Mouse (Mus musculus) spleen, postnatal 10 days (tissue): Measurements from ENCODE around the gene Il20rb.

Source experiments
- DNase-seq, 2 experiments: peaks; one replicate each; pipeline ENCODE4 v3.0.0; 2021 to 2022; ENCODE audit warnings: low spot score in 2 of 2

Gene Il20rb

DNA sequence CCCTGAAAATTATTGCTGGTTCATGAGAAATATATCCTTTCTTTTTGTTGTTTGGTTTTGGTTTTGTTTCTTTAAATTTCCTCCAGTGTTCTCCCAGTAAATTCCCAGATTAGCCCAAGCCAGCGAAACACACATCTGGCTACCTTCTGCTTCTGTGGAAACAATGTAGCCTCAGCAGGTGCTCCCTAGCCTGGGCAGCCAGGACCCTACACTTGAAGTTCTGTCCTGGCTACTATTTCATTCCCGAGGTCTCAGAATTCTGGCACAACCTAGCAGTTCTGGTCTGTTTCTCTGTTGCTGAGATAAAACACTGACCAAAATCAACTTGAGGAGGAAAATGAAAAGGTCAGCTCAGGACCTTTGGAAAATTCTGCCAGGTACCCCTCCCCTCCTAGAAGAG, 55.2 kb downstream of the Il20rb start:
- no peak for DNase-seq

DNA sequence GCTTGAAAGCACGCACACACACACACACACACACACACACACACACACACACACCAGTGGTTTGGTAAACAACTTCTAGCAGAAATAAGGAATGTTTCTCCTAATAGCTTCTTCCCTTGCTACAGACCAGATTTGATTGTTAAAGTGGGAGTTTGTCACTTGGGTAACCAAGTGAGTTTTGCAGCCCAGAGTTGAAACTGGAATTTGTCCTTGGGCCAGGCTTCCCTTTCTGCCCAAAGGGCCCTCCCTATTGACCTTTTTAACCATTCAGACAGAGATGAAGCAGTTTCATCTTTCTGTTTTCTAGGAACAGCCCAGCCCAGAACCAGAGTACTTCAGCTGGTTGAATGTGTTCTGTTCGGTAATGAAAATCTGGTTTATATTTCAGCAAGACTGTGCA, 55.7 kb downstream of the Il20rb start:
- no peak for DNase-seq

DNA sequence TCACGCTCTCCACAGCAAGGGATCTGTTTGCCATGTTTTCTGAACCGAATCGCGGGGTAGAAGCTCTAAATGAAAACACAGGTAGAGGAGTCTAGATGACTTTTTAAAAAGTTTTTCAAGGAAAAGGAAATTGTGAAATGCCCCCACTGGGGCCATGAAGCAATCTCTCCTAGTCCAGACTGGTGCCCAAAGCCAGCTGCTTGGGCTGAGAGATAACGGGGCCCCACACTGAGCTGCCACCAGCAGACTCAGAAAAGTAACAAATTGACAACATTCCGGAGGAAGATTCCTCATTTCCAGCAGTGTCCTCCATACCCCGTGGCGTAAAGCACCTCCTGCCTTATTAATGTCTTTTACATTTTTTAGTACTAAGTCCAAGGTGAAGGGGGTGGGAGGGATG, 66.9 kb downstream of the Il20rb start:
- no peak for DNase-seq

DNA sequence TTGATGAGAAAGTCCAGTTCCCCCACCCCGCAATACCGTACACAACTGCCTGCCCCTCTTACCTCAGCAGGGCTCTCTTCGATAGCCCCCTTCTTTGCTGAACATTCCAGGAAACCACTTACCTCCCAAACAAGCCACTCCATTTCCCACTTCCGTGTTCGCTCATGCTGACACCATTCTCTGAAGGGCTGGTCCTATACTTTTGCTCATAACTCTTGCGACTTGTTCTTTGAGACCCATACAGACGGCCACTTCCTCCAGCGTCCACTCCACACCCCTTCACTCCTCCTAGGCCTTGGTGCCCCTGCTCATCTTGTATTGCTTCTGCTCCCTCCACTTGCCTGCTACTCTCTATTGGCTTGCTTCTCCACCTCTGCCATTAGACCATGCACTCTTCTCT, 67.5 kb downstream of the Il20rb start:
- DNase-seq: no peak

DNA sequence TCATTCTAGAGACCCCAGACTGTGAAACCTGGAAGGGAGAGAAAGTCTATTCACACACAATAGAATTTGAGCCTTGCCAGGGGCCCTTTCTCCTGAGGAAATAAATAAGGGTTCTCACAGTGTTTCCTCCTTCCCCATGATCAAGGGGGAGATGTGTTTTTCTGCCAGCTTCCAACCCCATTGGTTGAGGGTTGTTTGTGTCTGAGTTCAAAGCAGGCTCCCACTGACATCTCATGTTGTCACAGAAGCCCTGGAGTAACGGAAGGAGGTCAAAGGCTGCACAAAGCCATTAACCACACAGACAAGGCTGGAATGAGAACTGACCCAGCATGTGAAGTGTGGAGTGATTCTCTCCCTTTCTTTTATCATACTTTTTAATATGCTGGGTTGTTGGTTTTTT, 69.8 kb downstream of the Il20rb start:
- no peak for DNase-seq

DNA sequence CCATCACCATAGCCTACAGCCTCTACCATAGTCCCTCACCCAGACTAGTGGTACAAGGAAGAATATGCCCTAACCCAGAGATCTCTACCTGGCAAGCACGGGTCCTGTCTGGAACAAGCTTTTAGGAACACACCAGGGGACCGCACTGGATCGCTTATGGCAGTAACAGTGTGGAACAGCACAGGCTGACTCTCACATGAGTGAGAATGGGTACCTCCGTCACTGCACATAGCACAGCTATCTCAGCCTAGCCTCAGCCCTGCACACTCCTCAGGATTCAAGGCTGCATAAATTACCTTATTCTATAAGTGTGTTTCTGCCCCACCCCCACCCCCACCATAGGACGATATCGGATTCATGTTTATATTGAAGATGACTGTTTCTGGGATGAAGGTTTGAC, 70.3 kb downstream of the Il20rb start:
- no peak for DNase-seq

DNA sequence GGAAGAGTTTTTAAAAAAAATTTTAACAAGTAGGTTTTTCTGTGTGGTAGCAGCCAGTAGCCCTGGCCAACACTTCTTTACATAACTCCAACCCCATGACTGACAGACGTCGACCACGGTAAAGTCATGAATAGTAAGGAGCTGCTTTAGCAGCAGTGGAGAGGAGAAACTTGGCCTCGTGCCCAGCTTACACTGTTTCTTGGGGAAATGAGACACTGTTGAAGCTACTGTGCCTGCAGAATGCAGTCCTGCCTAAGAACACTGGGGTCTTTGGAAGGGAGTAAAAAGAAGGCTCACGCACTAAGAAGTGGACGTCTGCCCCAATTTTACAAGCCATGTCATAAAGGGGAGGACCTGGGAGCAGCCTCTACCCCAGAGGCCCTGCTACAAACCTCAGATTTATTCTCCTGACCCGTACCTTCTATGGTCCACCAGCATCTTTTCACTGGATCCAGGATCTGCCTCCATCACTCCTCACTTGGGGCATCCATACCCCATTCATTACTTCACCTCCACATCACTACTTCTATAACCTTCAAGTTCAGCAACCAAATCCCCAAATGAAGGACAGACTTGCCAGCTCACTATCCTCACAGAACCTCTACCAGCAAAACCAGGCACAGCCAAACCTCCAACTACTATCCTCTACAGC, 71.1 kb downstream of the Il20rb start:
- DNase-seq: peak in 1 of 2 experiments; percentile 28
